Mouse (Mus musculus) midbrain, embryonic 10.5 days (tissue): ENCODE measurements around the gene Mkks. TPM values are rescaled to one million over a fixed set of nuclear protein-coding genes. Genes with fewer than 3 reads are reported as not detected.
"Not testable (repeated sequence)": the region's sequence is repeated elsewhere in the genome, so short reads cannot be mapped to it uniquely, and the experiment has no call there.

ENCODE experiments used
- DNase-seq: peaks from one replicate; pipeline ENCODE4 v3.0.0-alpha.2; 2017; ENCODE audit warnings: low spot score
- H3K27ac ChIP-seq: fragments of 300-500 bp; sonication (generic); replicated peaks from 2 replicates; pipeline ENCODE4 v1.5.1; 2016; ENCODE audit warnings: mild to moderate bottlenecking
- H3K27me3 ChIP-seq: fragments of 300-500 bp; sonication (generic); 2 replicates; pipeline ENCODE4 v1.6.1; 2016; ENCODE audit warnings: low read depth, mild to moderate bottlenecking; ENCODE audit not compliant: poor library complexity, severe bottlenecking
- H3K36me3 ChIP-seq: fragments of 300-500 bp; sonication (generic); 2 replicates; pipeline ENCODE4 v1.6.1; 2016; ENCODE audit warnings: mild to moderate bottlenecking, moderate library complexity
- H3K4me1 ChIP-seq: fragments of 300-500 bp; sonication (generic); 2 replicates; pipeline ENCODE4 v1.6.1; 2016
- H3K4me3 ChIP-seq: fragments of 300-500 bp; sonication (generic); 2 replicates; pipeline ENCODE4 v1.5.1; 2016; ENCODE audit warnings: mild to moderate bottlenecking, moderate library complexity
- H3K9me3 ChIP-seq: fragments of 300-500 bp; sonication (generic); replicated peaks from 2 replicates; pipeline ENCODE4 v1.6.1; 2016; ENCODE audit warnings: mild to moderate bottlenecking
- WGBS: fragments of 180-500 bp; shearing (Covaris S2); methylation state at CpG from one replicate; pipeline ENCODE4 v1.1.7; 2016; 5-methylcytosine and 5-hydroxymethylcytosine counted together
- polyA plus RNA-seq: library from polyadenylated mRNA; unstranded; fragments of >200 nt; fragmentation: Nextera tagmentation; extraction: Ambion mirVana; gene quantifications from 2 replicates; pipeline ENCODE4 v1.2.1, GENCODE M21; 2016

The Mkks gene
- polyA plus RNA-seq, 1 experiment from 2014 or later: 16.4 TPM

DNA sequence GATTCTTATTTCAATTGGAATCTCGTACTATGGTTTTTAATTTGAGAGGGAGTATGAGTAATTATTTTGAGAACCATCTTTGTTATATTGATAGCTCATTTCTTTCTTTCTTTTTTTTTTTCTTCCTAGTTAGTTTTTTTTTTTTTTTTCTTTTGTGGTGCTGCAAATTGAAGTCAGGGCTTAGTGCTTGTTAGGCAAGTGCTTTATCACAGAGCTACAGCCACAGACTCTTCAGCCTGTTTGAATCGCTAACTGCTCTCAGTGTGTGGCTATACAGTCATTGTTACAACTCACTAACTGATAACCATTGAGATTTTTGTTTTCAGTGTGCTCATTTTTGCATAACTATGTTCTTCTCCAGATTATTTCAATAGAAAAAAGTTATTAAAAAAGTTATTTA, 3.3 kb upstream of the Mkks start:
- WGBS: 63% methylated on average over 2 of the region's 2 CpGs
- no peak overlapping the region for H3K27ac ChIP-seq
- peaks cover 28% of the 10 kb centered on the region for H3K4me1 ChIP-seq
- H3K9me3 ChIP-seq: no peaks in the 10 kb centered on the region
- H3K36me3 ChIP-seq: no peaks in the 10 kb centered on the region
- DNase-seq: no peak
- no peak overlapping the region for H3K4me3 ChIP-seq
- H3K27me3 ChIP-seq: no peaks in the 10 kb centered on the region

DNA sequence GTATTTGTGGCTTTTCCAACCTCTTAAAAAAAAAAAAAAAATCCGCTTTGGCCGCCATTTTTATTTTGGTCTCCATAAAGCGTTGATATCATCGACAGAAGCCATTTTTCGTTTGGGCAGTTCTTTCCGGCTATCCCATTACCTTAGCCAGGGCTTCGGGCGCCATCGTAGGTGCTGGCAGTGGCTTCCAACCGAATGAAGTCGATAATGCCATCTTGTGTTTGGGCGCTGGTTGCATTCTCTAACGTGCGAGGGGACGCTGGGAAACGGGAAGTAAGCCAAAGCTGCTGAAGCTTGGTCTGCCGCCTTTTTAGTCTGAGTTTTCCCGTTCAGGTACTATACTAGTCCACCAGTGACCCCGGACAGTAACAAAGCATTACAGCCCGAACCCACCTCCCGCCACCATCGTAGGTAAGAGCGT, 772 bp upstream of the Mkks start:
- DNase-seq: peak; percentile 93
- no peaks in the 10 kb centered on the region for H3K9me3 ChIP-seq
- no peaks in the 10 kb centered on the region for H3K36me3 ChIP-seq
- WGBS: under 1% methylated on average over 23 of the region's 23 CpGs
- peak overlapping the region; percentile 81 for H3K4me3 ChIP-seq
- no peaks in the 10 kb centered on the region for H3K27me3 ChIP-seq
- peaks cover 23% of the 10 kb centered on the region for H3K4me1 ChIP-seq
- H3K27ac ChIP-seq: peak overlapping the region; percentile 96

GRCm38 (mm10) chr2:136890716-136891067, 497 bp downstream of the Mkks start:
- not testable (repeated sequence) for H3K27me3 ChIP-seq, H3K9me3 ChIP-seq, DNase-seq, H3K36me3 ChIP-seq
- Histone ChIP-seq H3K4me3 (peak overlapping the region; percentile 81), H3K4me1 (peaks cover 20% of the 10 kb centered on the region), H3K27ac (peak overlapping the region; percentile 96)
- 7% methylated on average over 15 of the region's 15 CpGs for WGBS

GRCm38 (mm10) chr2:136886846-136887245, 4.3 kb downstream of the Mkks start:
- H3K4me3 ChIP-seq: no peak overlapping the region
- DNase-seq: no peak
- no peaks in the 10 kb centered on the region for H3K27me3 ChIP-seq
- H3K36me3 ChIP-seq: peaks cover 37% of the 10 kb centered on the region
- no peaks in the 10 kb centered on the region for H3K9me3 ChIP-seq
- whole genome bisulfite sequencing: 78% methylated on average over 4 of the region's 4 CpGs
- peaks cover 6% of the 10 kb centered on the region; the same call in 1 of the 2 replicates for H3K4me1 ChIP-seq
- no peak overlapping the region for H3K27ac ChIP-seq

- no peak within 1 kb of the TSS for H3K27ac ChIP-seq
- no peak for DNase-seq
- H3K4me1 ChIP-seq: peaks cover 6% of the 10 kb centered on the region; the same call in 1 of the 2 replicates
- H3K36me3 ChIP-seq: peaks cover 49% of the 10 kb centered on the region
- H3K9me3 ChIP-seq: no peaks in the 10 kb centered on the region
- no peaks in the 10 kb centered on the region for H3K27me3 ChIP-seq
- 93% methylated on average over 2 of the region's 2 CpGs for WGBS
- H3K4me3 ChIP-seq: no peak within 1 kb of the TSS
Observed at GRCm38 (mm10) chr2:136885579-136885978, 5.6 kb downstream of the Mkks start, which contains the start of gene AL731706.2. TSS of gene AL731706.2 (minus strand) at chr2:136885679.

DNA sequence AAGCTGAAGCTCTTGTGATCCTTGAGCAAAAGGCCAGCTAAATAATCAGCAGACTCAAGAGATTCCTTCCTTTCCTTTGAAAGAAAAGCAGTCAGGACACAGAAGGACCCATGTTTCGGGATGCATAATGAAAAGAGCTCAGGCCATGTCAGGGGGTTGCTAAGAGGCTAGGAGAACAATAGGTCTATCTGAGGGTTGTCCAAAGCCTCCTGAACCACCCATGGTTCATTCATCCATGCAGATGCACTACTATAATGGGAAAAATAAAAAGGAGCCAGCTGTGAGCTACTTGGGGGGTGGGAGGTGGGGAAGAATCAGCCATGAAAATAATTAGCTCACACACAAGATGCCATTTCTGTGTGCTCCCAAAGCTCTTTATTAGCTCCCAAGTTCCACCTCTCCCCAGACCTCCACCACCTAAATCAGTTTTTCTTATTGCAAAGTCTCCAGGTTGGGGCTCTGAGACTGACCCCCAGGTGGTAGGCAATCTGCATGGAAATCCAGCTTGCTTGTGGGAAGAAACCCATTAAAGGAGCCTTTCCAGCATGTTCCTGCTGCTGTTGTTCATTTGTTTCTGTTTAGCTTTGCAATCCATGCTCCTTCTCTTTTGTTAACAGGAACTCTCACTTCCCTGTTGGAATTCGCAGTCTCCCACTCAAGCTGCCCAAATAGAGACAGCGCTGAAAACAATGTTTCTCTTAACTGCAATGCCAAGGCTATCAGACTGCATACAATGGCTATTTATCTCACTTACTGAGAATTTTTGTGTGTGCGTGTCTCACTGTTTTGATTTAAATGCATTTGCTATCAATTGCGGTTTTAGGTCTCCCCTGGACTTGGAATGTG, 36.4 kb downstream of the Mkks start:
- 18% methylated on average over 5 of the region's 5 CpGs for WGBS
- H3K4me3 ChIP-seq: no peak overlapping the region
- H3K27ac ChIP-seq: peak overlapping the region; percentile 76
- peaks cover 24% of the 10 kb centered on the region for H3K27me3 ChIP-seq
- peaks cover 33% of the 10 kb centered on the region for H3K4me1 ChIP-seq
- DNase-seq: peak; percentile 48
- H3K36me3 ChIP-seq: no peaks in the 10 kb centered on the region
- no peaks in the 10 kb centered on the region for H3K9me3 ChIP-seq

DNA sequence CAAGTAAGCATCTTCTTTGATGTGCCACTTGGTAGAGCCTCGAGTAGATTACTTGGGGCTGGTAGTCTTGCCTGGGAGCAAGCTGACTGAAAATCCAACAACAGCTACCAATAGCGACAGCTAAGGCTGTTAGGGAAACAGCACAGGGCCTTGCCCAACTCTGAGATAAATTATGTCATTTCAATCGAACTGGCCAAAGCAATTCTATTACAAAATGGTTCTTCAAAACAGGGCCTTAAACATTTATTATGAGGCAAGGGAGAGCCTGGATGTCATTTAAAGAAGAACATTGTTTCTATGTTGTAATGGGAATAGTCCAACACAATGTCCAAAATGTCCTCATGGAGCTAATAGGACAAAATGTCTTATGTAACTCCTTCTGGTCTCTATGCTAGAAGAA, 40.8 kb downstream of the Mkks start:
- Histone ChIP-seq H3K27me3 (peaks cover 8% of the 10 kb centered on the region; the same call in 1 of the 2 replicates), H3K4me3 (no peak overlapping the region), H3K9me3 (no peaks in the 10 kb centered on the region), H3K36me3 (no peaks in the 10 kb centered on the region), H3K4me1 (peaks cover 27% of the 10 kb centered on the region), H3K27ac (no peak overlapping the region)
- no peak for DNase-seq
- 81% methylated on average over 3 of the region's 3 CpGs for WGBS

DNA sequence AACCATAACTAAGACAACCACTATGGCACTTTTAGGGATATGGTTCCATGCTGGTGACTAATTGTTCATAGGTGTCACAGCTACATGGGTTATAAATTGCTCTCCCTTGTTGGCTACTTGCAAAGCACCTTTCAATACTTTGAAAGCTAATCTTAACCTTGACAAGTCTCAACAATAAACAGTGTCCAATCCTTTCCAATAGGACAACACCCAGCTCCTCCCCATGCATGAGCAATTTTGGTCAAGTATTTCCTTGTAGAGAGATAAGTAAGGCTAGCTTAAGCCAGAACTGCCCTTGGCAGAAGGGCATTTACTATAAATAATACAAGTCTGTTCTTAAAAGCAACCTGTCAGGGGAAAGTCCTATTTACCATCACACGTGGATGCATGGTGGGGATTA, 53.2 kb downstream of the Mkks start:
- H3K36me3 ChIP-seq: no peaks in the 10 kb centered on the region
- H3K9me3 ChIP-seq: no peaks in the 10 kb centered on the region
- 68% methylated on average over 1 of the region's 1 CpGs for WGBS
- no peak overlapping the region for H3K4me3 ChIP-seq
- no peaks in the 10 kb centered on the region for H3K27me3 ChIP-seq
- no peak for DNase-seq
- H3K4me1 ChIP-seq: no peaks in the 10 kb centered on the region
- H3K27ac ChIP-seq: no peak overlapping the region

DNA sequence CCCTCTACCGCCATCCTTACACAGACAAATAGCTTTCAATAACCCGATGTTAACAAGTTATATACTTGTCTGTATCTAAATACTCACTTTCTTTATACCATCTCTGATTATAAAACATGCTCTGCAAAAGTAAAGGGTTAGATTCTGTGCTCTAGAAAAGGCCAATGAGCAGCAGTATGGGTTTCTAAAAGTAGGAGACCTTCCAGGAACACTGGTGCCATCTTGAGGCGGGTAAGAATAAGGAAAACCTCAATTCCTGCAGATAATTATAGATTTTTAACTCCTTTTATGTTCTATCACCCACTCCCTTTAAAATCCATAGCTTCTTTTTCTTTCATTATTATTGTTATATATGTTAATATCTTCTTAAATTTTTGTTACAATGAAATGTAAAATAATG, 55.3 kb downstream of the Mkks start:
- Histone ChIP-seq H3K9me3 (no peaks in the 10 kb centered on the region), H3K36me3 (no peaks in the 10 kb centered on the region), H3K27me3 (no peaks in the 10 kb centered on the region), H3K27ac (no peak overlapping the region), H3K4me3 (no peak overlapping the region), H3K4me1 (no peaks in the 10 kb centered on the region)
- DNase-seq: no peak
- WGBS: 68% methylated on average over 3 of the region's 3 CpGs

GRCm38 (mm10) chr2:136834715-136835075, 56.5 kb downstream of the Mkks start:
- WGBS: 93% methylated on average over 1 of the region's 1 CpGs
- DNase-seq: no peak
- Histone ChIP-seq H3K27ac (no peak overlapping the region), H3K9me3 (no peaks in the 10 kb centered on the region), H3K4me3 (no peak overlapping the region), H3K36me3 (no peaks in the 10 kb centered on the region), H3K27me3 (no peaks in the 10 kb centered on the region), H3K4me1 (no peaks in the 10 kb centered on the region)

GRCm38 (mm10) chr2:136833976-136834714, 57.0 kb downstream of the Mkks start:
- H3K4me1 ChIP-seq: no peaks in the 10 kb centered on the region
- no peak for DNase-seq
- H3K27ac ChIP-seq: no peak overlapping the region
- H3K27me3 ChIP-seq: no peaks in the 10 kb centered on the region
- no peak overlapping the region for H3K4me3 ChIP-seq
- no peaks in the 10 kb centered on the region for H3K9me3 ChIP-seq
- 82% methylated on average over 3 of the region's 3 CpGs for WGBS
- H3K36me3 ChIP-seq: no peaks in the 10 kb centered on the region

- DNase-seq: no peak
- Histone ChIP-seq H3K9me3 (no peaks in the 10 kb centered on the region), H3K4me1 (no peaks in the 10 kb centered on the region), H3K36me3 (no peaks in the 10 kb centered on the region), H3K27ac (no peak overlapping the region), H3K4me3 (no peak overlapping the region), H3K27me3 (no peaks in the 10 kb centered on the region)
- 84% methylated on average over 3 of the region's 3 CpGs for WGBS
Observed at GRCm38 (mm10) chr2:136832936-136833335, 58.3 kb downstream of the Mkks start.

DNA sequence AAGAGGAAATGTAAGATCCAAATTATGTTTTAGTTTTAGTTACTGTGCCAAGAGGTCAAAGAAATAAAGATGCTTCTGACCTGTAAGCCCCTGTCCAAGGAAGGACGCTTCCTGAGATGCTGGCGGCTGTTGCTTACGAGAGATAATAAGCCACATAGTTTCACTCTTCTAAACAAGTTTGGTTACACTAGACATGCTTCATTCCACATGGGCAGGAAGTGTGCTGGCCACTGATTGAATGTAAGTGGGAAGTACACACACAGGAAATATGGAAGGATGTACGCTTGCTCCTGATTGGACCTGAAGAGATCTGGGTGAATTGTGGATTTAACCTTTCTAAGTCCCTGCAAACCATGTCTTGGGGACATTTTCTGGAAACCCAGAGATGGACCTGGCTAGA, 63.6 kb downstream of the Mkks start:
- H3K4me3 ChIP-seq: no peak overlapping the region
- no peaks in the 10 kb centered on the region for H3K36me3 ChIP-seq
- 82% methylated on average over 4 of the region's 4 CpGs for WGBS
- H3K9me3 ChIP-seq: no peaks in the 10 kb centered on the region
- no peak overlapping the region for H3K27ac ChIP-seq
- peaks cover 5% of the 10 kb centered on the region; the same call in 1 of the 2 replicates for H3K4me1 ChIP-seq
- no peaks in the 10 kb centered on the region for H3K27me3 ChIP-seq
- DNase-seq: no peak
